Mouse (Mus musculus) G1E (cell line): ENCODE data around the gene Fam227b. TPM values are rescaled to one million over a fixed set of nuclear protein-coding genes. Genes with fewer than 3 reads are reported as not detected.

ENCODE experiments used
- ATAC-seq: 2 replicates; pipeline ENCODE4 v1.8.0; 2016; ENCODE audit warnings: mild to moderate bottlenecking; ENCODE audit not compliant: insufficient number of reproducible peaks, poor library complexity, low FRiP score, severe bottlenecking; ENCODE audit errors: extremely low read depth
- DNase-seq: peaks from one replicate; pipeline ENCODE4 v3.0.0; 2012; ENCODE audit warnings: low spot score
- H3K27me3 ChIP-seq: 2 replicates; pipeline ENCODE4 v1.6.1; 2012; ENCODE audit warnings: mild to moderate bottlenecking, low read length, inconsistent platforms; ENCODE audit not compliant: insufficient read depth
- H3K36me3 ChIP-seq: replicated peaks from 2 replicates; pipeline ENCODE3; 2012; ENCODE audit warnings: mild to moderate bottlenecking, inconsistent platforms
- H3K4me1 ChIP-seq: 2 replicates; pipeline ENCODE4 v1.6.1; 2012; ENCODE audit warnings: low read depth, low read length, inconsistent platforms, mixed read lengths; ENCODE audit not compliant: insufficient read depth
- H3K4me3 ChIP-seq: 2 replicates; pipeline ENCODE4 v1.5.1; 2012; ENCODE audit warnings: low read depth, mild to moderate bottlenecking, inconsistent platforms, low read length, moderate library complexity, mixed read lengths
- H3K9me3 ChIP-seq: replicated peaks from 2 replicates; pipeline ENCODE4 v1.6.1; 2012; ENCODE audit warnings: inconsistent platforms
- CTCF ChIP-seq: IDR thresholded peaks from 2 replicates; pipeline ENCODE4 v1.5.1; 2012; ENCODE audit warnings: low read depth, low read length, inconsistent platforms, mixed read lengths
- GATA1 ChIP-seq: IDR thresholded peaks from 2 replicates; pipeline ENCODE4 v1.6.1; 2012; ENCODE audit warnings: borderline replicate concordance, low read length, inconsistent platforms, mixed read lengths
- GATA2 ChIP-seq: IDR thresholded peaks from 2 replicates; pipeline ENCODE4 v1.6.1; 2012; ENCODE audit warnings: low read depth, low read length, inconsistent platforms, borderline replicate concordance
- POLR2AphosphoS5 ChIP-seq: IDR thresholded peaks from 2 replicates; pipeline ENCODE4 v1.6.1; 2012; ENCODE audit warnings: low read depth, low read length, inconsistent platforms; ENCODE audit not compliant: insufficient replicate concordance
- TAL1 ChIP-seq: conservative IDR thresholded peaks from 2 replicates; pipeline ENCODE4 v1.6.1; 2012; ENCODE audit warnings: low read depth, low read length, inconsistent platforms, mixed read lengths
- polyA plus RNA-seq: library from polyadenylated mRNA; stranded (reverse); fragments of >175 nt; gene quantifications from 2 replicates; pipeline ENCODE4 v1.2.3, GENCODE M21; 2012
- total RNA-seq, 2 experiments: library from RNA; stranded (forward) in 1 of 2; stranded (reverse) in 1 of 2; fragments of 200-1000 nt in 1 of 2; fragments of >200 nt in 1 of 2; fragmentation: Nextera tagmentation in 1 of 2; gene quantifications; 2 replicates each; pipeline ENCODE4 v1.2.3; 2014 to 2017

Fam227b gene
- total and polyA plus RNA-seq, 3 experiments: 0.27 TPM; not detected in 2

DNA sequence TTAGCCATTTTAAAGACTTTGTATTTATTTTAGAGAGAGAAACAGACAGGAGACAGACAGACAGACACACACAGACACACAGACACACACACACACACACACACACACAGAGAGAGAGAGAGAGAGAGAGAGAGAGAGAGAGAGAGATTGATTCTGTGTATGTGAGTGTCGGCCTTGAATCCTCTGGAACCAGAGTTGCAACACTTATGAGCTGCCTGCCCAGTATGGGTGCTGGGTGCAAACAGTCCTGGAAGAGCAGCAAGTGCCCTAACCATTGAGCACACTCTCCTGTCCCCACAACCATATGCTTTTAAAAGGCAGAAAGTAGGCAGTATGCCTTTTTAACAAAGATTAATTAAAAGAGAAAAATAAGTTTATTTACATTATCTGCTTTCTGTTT is 183.0 kb downstream of the Fam227b start:
- peaks cover 47% of the 10 kb centered on the region for H3K36me3 ChIP-seq

DNA sequence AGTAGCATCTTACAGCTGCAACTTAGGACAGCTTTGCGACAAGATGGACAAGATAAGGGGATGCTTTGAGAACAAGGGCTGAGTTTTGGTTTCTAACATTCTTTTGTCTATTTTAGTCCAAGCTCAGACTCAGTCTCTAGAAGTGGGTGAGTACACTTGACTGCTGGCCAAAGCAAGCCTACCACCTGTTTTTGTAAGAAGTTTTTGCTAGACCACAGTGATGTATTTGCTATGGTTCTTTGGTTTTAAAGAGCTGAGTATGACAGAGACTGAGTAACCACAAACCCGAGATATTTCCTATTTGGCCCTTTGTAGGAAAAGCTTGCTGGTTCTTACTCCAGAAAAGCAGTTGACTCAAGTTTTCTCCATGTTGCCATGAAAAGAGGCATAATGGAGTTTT is 203.6 kb downstream of the Fam227b start:
- no peaks in the 10 kb centered on the region for H3K9me3 ChIP-seq
- no peak for ATAC-seq
- H3K4me3 ChIP-seq: no peak overlapping the region
- DNase-seq: no peak
- peaks cover 44% of the 10 kb centered on the region for H3K36me3 ChIP-seq
- no peaks in the 10 kb centered on the region for H3K27me3 ChIP-seq
- TF ChIP-seq TAL1 (no peak), CTCF (no peak)
- H3K4me1 ChIP-seq: no peaks in the 10 kb centered on the region

More for the DNA sequence above, 183.0 kb downstream of the Fam227b start:
- ATAC-seq: no peak
- Histone ChIP-seq H3K4me1 (no peaks in the 10 kb centered on the region), H3K4me3 (no peak overlapping the region), H3K9me3 (no peaks in the 10 kb centered on the region), H3K27me3 (no peaks in the 10 kb centered on the region)
- no peak for TF ChIP-seq TAL1
- TF ChIP-seq GATA2: no peak
- TF ChIP-seq CTCF: no peak
- no peak for TF ChIP-seq POLR2AphosphoS5
- TF ChIP-seq GATA1: no peak
- no peak for DNase-seq

DNA sequence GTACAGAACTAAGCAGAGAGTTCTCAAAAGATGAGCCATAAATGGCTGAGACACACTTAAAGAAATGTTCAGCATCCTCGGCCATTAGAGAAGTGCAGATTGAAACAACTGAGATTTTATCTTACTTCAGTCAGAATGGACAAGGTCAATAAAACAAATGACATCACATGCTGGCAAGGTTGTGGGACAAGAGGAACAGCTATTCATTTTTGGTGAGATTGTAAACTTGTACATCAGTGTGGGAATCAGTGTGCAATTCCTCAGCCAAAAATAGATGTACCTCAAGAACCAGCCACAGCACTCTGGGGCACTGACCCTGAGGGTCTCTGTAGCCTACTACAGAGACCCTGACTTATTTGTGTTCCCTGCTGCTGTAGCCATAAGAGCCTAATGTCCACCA is 208.5 kb downstream of the Fam227b start:
- no peak for TF ChIP-seq POLR2AphosphoS5
- no peak for TF ChIP-seq GATA2
- no peak for TF ChIP-seq GATA1
- TF ChIP-seq CTCF: no peak
- no peak for TF ChIP-seq TAL1
- Histone ChIP-seq H3K9me3 (no peaks in the 10 kb centered on the region), H3K27me3 (no peaks in the 10 kb centered on the region), H3K4me1 (no peaks in the 10 kb centered on the region), H3K36me3 (peaks cover 47% of the 10 kb centered on the region), H3K4me3 (no peak overlapping the region)
- DNase-seq (no peak), ATAC-seq (no peak)

DNA sequence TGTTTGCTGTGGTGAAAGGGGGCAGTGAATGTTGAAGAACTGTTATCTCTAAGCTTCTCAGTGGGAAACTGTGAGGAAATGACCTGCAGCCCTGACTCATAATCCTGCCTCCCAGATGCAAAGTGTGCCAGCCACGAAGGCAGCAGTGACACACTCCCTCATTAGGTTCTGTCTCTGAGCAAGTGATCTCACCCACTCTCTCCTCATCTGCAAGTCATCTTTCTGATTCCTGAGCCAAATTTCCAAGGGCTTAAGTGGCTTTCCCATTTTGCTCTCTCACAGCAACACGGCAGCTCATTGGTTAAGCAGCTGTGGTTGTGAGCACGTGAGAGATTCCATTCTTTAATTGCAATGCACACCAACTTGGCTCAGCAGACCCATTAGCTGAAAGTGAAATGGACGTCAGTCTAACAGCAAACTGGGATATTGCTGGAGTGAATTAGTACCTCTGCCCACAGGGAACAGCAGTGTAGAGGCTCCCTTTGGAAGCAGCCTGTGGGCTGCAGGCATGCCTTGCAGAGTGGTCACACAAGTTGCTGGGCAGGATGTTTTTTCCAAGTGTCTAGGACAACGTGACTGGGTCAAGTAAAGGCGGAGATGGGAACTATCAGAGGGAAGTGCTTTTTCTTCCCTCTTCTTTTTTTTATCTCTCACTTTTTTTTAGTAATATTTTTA is 210.6 kb downstream of the Fam227b start:
- no peak overlapping the region for H3K4me3 ChIP-seq
- DNase-seq: no peak
- H3K36me3 ChIP-seq: peaks cover 42% of the 10 kb centered on the region
- H3K27me3 ChIP-seq: no peaks in the 10 kb centered on the region
- TF ChIP-seq CTCF: no peak
- TF ChIP-seq POLR2AphosphoS5: no peak
- no peak for TF ChIP-seq TAL1
- TF ChIP-seq GATA1: no peak
- no peak for TF ChIP-seq GATA2
- no peaks in the 10 kb centered on the region for H3K4me1 ChIP-seq
- H3K9me3 ChIP-seq: no peaks in the 10 kb centered on the region
- ATAC-seq: no peak

DNA sequence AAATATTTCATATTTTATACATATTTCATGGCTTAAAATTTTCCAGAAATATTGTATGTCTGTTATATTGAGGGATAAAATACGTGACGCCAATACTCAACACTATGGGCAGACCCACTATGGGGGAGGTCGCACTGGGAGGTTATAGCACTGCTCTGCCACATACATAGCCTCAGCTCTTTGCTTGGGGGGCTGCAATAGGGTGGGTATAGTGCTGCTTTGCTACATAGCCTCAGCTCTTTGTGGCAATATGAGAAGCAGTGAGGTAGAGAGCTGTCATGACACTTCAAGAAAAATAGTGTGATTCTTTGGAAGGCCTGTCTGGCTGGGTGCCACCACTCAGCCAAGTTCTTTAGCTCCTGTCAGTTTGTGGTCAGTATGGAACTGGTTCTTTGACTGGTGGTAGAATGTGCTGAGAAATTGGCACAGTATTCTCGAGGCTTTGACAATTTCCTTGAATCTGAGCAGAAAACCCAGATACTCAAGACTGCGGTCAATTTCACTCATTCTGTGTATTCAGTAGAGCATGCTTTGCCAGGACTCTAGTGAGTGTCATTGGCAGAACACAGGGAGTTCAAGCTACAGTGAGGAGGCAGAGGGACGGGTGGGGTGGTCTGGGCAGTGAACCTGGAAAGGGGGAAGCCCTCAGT is 212.7 kb downstream of the Fam227b start:
- DNase-seq: no peak
- H3K9me3 ChIP-seq: no peaks in the 10 kb centered on the region
- ATAC-seq: no peak
- H3K27me3 ChIP-seq: no peaks in the 10 kb centered on the region
- H3K36me3 ChIP-seq: peaks cover 52% of the 10 kb centered on the region
- TF ChIP-seq POLR2AphosphoS5: no peak
- TF ChIP-seq GATA2: no peak
- TF ChIP-seq GATA1: no peak
- TF ChIP-seq TAL1: no peak
- no peak for TF ChIP-seq CTCF
- no peak overlapping the region for H3K4me3 ChIP-seq
- no peaks in the 10 kb centered on the region for H3K4me1 ChIP-seq

DNA sequence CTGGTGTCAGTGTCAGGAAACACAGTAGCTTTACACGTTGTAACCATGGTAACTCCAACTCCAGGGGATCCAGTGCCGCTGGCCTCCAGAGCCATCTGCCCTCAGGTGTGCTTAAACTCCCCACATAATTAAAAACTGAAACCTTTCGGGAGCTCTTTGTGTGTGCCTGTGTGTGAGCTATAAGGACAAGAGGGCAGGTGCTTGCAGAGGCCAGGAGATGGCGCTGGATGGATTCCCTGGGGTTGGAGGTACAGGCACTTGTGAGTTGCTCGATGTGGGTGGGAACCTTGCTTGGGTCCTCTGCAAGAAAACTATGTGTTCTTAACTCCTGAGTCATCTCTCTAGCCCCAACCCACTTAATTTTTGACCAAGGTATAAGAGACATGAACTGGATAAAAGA is 215.4 kb downstream of the Fam227b start:
- Histone ChIP-seq H3K36me3 (peaks cover 66% of the 10 kb centered on the region), H3K9me3 (no peaks in the 10 kb centered on the region), H3K4me3 (no peak overlapping the region), H3K27me3 (no peaks in the 10 kb centered on the region), H3K4me1 (no peaks in the 10 kb centered on the region)
- no peak for ATAC-seq
- DNase-seq: no peak
- TF ChIP-seq CTCF (no peak), TAL1 (no peak), GATA1 (no peak), GATA2 (no peak), POLR2AphosphoS5 (no peak)
